ENCODE assay signal across 7 mouse cellular contexts in genomic region chr7:61939971-61940705, GRCm38 (mm10).
DNase-seq lines count a peak whose midpoint lies in the region; ATAC-seq lines count a peak whose summit lies in the region.

No protein-coding gene starts in this region.

- H3K9me3 ChIP-seq in hindbrain, embryonic 11.5 days (ENCODE audit: control insufficient read depth, low read length) = no peaks in the 10 kb centered on the region
- H3K9me3 ChIP-seq in neural tube, embryonic 12.5 days = peaks cover 13% of the 10 kb centered on the region; the same call in 1 of the 2 replicates

- H3K27me3 ChIP-seq in hindbrain, embryonic 11.5 days (ENCODE audit: control insufficient read depth, insufficient read depth, low read length) = no peaks in the 10 kb centered on the region
- no peaks in the 10 kb centered on the region for H3K27me3 ChIP-seq in neural tube, embryonic 12.5 days (replicated peaks)

- H3K9ac ChIP-seq in hindbrain, embryonic 11.5 days (ENCODE audit: low read depth, low read length) = no peak overlapping the region
- H3K9ac ChIP-seq in neural tube, embryonic 12.5 days = no peak overlapping the region

- no peak overlapping the region for H3K4me2 ChIP-seq in hindbrain, embryonic 11.5 days (replicated peaks; ENCODE audit: low read depth, low read length)
- H3K4me2 ChIP-seq in neural tube, embryonic 12.5 days (replicated peaks) = no peak overlapping the region

- WGBS in hindbrain, embryonic 11.5 days = 45% methylated on average over 6 of the region's 6 CpGs
- 50% methylated on average over 6 of the region's 6 CpGs for WGBS in neural tube, embryonic 12.5 days

- no peaks in the 10 kb centered on the region for H3K4me1 ChIP-seq in hindbrain, embryonic 11.5 days (replicated peaks; ENCODE audit: control insufficient read depth, insufficient read depth, low read length)
- no peaks in the 10 kb centered on the region for H3K4me1 ChIP-seq in neural tube, embryonic 12.5 days

- H3K36me3 ChIP-seq in hindbrain, embryonic 11.5 days (ENCODE audit: control insufficient read depth, insufficient read depth, low read length) = no peaks in the 10 kb centered on the region
- no peaks in the 10 kb centered on the region; the same call in 1 of the 2 replicates for H3K36me3 ChIP-seq in neural tube, embryonic 12.5 days

- H3K27ac ChIP-seq in hindbrain, embryonic 11.5 days (ENCODE audit: low read depth, low read length) = peak overlapping the region; percentile 77
- peak overlapping the region; percentile 46; the same call in 1 of the 2 replicates for H3K27ac ChIP-seq in neural tube, embryonic 12.5 days

- ATAC-seq in hindbrain, embryonic 11.5 days (ENCODE audit: low FRiP score) = peak; percentile 95
- ATAC-seq in neural tube, embryonic 12.5 days (ENCODE audit: low FRiP score, low read depth) = peak; percentile 95

- DNase-seq in adrenal gland, postnatal 25 days = peak; percentile 7
- peak; percentile 33 for DNase-seq in embryo, embryonic 10 days (ENCODE audit: low spot score)
- DNase-seq in hindbrain, embryonic 11.5 days (ENCODE audit: low spot score) = peak; percentile 52
- DNase-seq in left cerebral cortex, adult 9 months (ENCODE audit: low spot score in 2 of 2) = peak; percentile 80 to 83
- no peak for DNase-seq in urinary bladder, postnatal 14 days (ENCODE audit: low spot score)
- DNase-seq in spleen, postnatal 10 days (ENCODE audit: low spot score in 2 of 2) = no peak

- H3K4me3 ChIP-seq in hindbrain, embryonic 11.5 days (ENCODE audit: low read depth, low read length) = no peak overlapping the region
- H3K4me3 ChIP-seq in neural tube, embryonic 12.5 days = no peak overlapping the region

Comparison
In these comparisons a context has a peak if more than half of its experiments do, and no peak if none do; other contexts are left out.
1. DNase-seq: peak in adrenal gland, postnatal 25 days (single experiment), embryo, embryonic 10 days (single experiment), hindbrain, embryonic 11.5 days (single experiment) and left cerebral cortex, adult 9 months (2 of 2); none in urinary bladder, postnatal 14 days (single experiment) and spleen, postnatal 10 days (0 of 2).